Comparison of ENCODE assay signal across 14 mouse cellular contexts in the genomic region with DNA sequence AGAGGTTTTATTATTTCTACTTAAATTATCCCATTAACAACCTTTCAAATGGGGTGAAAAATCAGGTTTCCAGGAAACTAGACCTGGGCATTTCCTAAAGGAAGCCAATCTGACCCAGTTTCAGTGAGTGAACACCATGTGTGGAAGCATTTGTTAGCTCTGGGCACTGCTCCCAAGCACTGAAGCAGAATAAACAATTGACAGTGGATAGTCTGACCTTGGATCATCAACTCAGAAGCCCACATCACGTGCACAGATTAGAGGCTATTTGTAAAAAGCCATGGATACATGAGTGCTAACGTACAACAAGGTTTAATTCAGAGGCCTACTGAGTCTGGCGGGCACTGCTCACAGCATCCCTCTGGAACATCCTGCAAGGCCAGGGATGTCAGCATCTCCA.
DNase-seq lines count a peak whose midpoint lies in the region; ATAC-seq and TF ChIP-seq lines count a peak whose summit lies in the region.
"Had no signal": no experiment of that assay in that cellular context is flagged by ENCODE, and none has a peak within 500 bp of the region (broad histone marks: within the 10 kb centered on the region; RNA-seq: fewer than 3 reads in every experiment).

No protein-coding gene starts in this region.

- no peaks in the 10 kb centered on the region for H3K36me3 ChIP-seq in hindbrain, postnatal 0 days (ENCODE audit: insufficient read depth, low read length)
- H3K36me3 ChIP-seq in hindbrain, embryonic 12.5 days: no peaks in the 10 kb centered on the region
- H3K36me3 ChIP-seq: kidney, embryonic 15.5 days; liver, embryonic 13.5 days; stomach, embryonic 15.5 days had no signal

- H3K9me3 ChIP-seq in hindbrain, postnatal 0 days (ENCODE audit: low read length): no peaks in the 10 kb centered on the region
- H3K9me3 ChIP-seq in hindbrain, embryonic 12.5 days (replicated peaks): no peaks in the 10 kb centered on the region
- H3K9me3 ChIP-seq: kidney, embryonic 15.5 days; liver, embryonic 13.5 days; stomach, embryonic 15.5 days had no signal

- no peak overlapping the region for H3K9ac ChIP-seq in hindbrain, postnatal 0 days (replicated peaks; ENCODE audit: low read length)
- no peak overlapping the region for H3K9ac ChIP-seq in hindbrain, embryonic 12.5 days
- H3K9ac ChIP-seq: kidney, embryonic 15.5 days; liver, embryonic 13.5 days; stomach, embryonic 15.5 days had no signal

- WGBS in hindbrain, postnatal 0 days: 22% methylated on average over 3 of the region's 3 CpGs
- WGBS in hindbrain, embryonic 12.5 days: 79% methylated on average over 3 of the region's 3 CpGs

- peaks cover 3% of the 10 kb centered on the region; the same call in 1 of the 2 replicates for H3K4me1 ChIP-seq in hindbrain, postnatal 0 days (ENCODE audit: insufficient read depth, low read length)
- 0 out of 2 replicates have a peak, but pooled peaks cover 4% of the 10 kb centered on the region for H3K4me1 ChIP-seq in hindbrain, embryonic 12.5 days
- H3K4me1 ChIP-seq: kidney, embryonic 15.5 days; liver, embryonic 13.5 days; stomach, embryonic 15.5 days had no signal

- ATAC-seq in hindbrain, postnatal 0 days: peak; percentile 71; the same call in 1 of the 2 replicates
- ATAC-seq in hindbrain, embryonic 12.5 days (ENCODE audit: low FRiP score): no peak
- ATAC-seq: inflammation-experienced regulatory T-cells, adult 6 months had no signal

- H3K27ac ChIP-seq in hindbrain, postnatal 0 days: peak overlapping the region; percentile 5
- H3K27ac ChIP-seq in hindbrain, embryonic 12.5 days: no peak overlapping the region
- H3K27ac ChIP-seq: kidney, embryonic 15.5 days; liver, embryonic 13.5 days; stomach, embryonic 15.5 days had no signal

- no peak for TF ChIP-seq CTCF in hindbrain, postnatal 0 days (IDR thresholded peaks at IDR 0.05; ENCODE audit: low read depth)
- no peak for TF ChIP-seq CTCF in brain, embryonic 14.5 days (IDR thresholded peaks at IDR 0.05; ENCODE audit: borderline replicate concordance, extremely low read depth, insufficient read depth, insufficient read length)

- peak; percentile 65 for DNase-seq in hindbrain, postnatal 0 days (ENCODE audit: low spot score)
- DNase-seq in Muller cell, postnatal 12 days (ENCODE audit: inconsistent ontology term): peak; percentile 70
- peak; percentile 62 for DNase-seq in brain, embryonic 14.5 days (ENCODE audit: low read depth)
- DNase-seq in cerebellum, postnatal 10 days: peak; percentile 90
- no peak for DNase-seq in B cell, adult 2 months
- DNase-seq in right cerebral cortex, postnatal 25 days: no peak
- no peak for DNase-seq in T-cell, adult 2 months (ENCODE audit: low spot score)
- DNase-seq: liver, embryonic 13.5 days; lung, postnatal 14 days; thymus, postnatal 25 days had no signal

- no peak for TF ChIP-seq POLR2A in brain, embryonic 14.5 days (IDR thresholded peaks at IDR 0.05; ENCODE audit: borderline replicate concordance, extremely low read depth, insufficient read depth, insufficient read length, poor library complexity, severe bottlenecking)

- no peak overlapping the region for H3K4me3 ChIP-seq in hindbrain, postnatal 0 days (ENCODE audit: low read length)
- H3K4me3 ChIP-seq in hindbrain, embryonic 12.5 days: no peak overlapping the region
- H3K4me3 ChIP-seq: kidney, embryonic 15.5 days; liver, embryonic 13.5 days; stomach, embryonic 15.5 days had no signal

- H3K4me2 ChIP-seq in hindbrain, postnatal 0 days (ENCODE audit: low read depth, low read length): no peak overlapping the region
- H3K4me2 ChIP-seq in hindbrain, embryonic 12.5 days (replicated peaks): no peak overlapping the region
- H3K4me2 ChIP-seq: kidney, embryonic 15.5 days; liver, embryonic 13.5 days; stomach, embryonic 15.5 days had no signal

- H3K27me3 ChIP-seq in hindbrain, postnatal 0 days (ENCODE audit: insufficient read depth, low read length): no peaks in the 10 kb centered on the region
- H3K27me3 ChIP-seq in hindbrain, embryonic 12.5 days: 0 out of 2 replicates have a peak, but pooled peaks cover 2% of the 10 kb centered on the region
- H3K27me3 ChIP-seq: kidney, embryonic 15.5 days; liver, embryonic 13.5 days; stomach, embryonic 15.5 days had no signal

Comparison
In these comparisons a context has a peak if more than half of its experiments do, and no peak if none do; other contexts are left out.
1. DNase-seq: peak in hindbrain, postnatal 0 days (single experiment), Muller cell, postnatal 12 days (single experiment), brain, embryonic 14.5 days (single experiment) and cerebellum, postnatal 10 days (2 of 2); none in B cell, adult 2 months (0 of 2), right cerebral cortex, postnatal 25 days (single experiment) and T-cell, adult 2 months (single experiment).